Mouse (Mus musculus): ENCODE results near the gene Olfr382. TPM values are rescaled to one million over a fixed set of nuclear protein-coding genes. Genes with fewer than 3 reads are reported as not detected.
"Not testable (repeated sequence)": the region's sequence is repeated elsewhere in the genome, so short reads cannot be mapped to it uniquely, and the experiment has no call there.

Olfr382 gene
- total RNA-seq (2014; fragmentation: Nextera tagmentation) (not detected in 2 replicates), total RNA-seq (2017) (not detected in 2 replicates)

DNA sequence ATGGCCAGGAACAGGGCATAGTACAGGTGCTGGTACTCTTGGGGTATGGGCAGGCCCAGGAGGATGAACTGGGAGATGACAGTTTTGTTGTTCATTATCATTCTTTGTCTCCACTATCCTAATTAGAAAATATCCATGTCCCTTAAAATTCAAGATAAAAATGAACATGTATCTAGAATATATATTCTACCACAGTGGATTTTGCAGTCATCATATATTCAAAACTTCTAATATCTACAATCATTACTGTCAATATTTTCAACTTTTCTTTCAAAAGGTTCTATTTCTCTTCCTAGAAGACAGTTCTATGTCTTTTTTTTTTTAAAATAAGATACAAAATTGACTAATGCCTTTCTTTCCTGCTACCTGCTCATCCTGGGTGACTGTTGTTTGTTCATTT is at the start of gene Olfr382:
Gene Olfr382 (minus strand): TSS at position 101 of the 400 bp plus-strand sequence.
- ATAC-seq (replicated peaks; ENCODE audit: poor library complexity, severe bottlenecking) = no peak

DNA sequence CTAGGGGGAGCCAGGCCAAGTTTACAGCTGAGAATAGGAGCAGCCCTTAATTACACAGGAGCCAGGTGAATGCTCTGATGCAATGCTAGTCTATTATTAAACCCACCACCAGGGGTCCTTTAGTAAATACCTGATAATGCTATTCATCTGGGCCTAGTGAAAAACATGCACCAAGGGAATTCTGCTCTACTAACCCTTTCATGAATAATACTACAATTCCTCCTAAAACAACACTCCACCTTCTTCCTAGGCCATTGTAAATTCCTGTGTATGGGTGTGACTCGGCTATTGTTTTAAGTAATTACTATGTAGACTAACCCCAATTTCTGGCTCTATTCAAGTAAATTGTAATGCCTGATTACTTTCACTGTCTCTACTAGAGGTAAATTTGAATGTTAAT is 12.0 kb upstream of the Olfr382 start:
- ATAC-seq (replicated peaks; ENCODE audit: poor library complexity, severe bottlenecking) = not testable (repeated sequence)

DNA sequence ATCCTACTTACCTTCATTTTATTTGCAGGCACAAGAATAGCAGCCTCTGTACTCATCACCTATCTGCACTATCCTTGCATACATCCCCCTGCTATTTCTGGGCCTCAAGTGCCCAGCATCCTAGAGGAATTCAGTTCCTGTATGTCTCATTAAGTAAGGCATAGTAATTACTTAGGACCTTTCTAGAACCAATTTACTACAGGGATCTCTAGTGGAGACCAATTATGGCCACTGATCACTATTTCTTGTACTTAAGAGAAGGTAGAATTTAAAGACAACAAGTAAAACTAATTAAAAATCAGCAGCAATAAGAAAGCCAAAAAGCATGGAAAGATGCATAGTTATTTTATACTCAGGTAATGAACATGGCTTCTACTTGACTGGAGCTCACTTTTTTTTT is 25.5 kb downstream of the Olfr382 start, which contains the start of gene Olfr381:
Gene Olfr381 (minus strand): TSS at position 101 of the 400 bp plus-strand sequence.
- ATAC-seq (replicated peaks; ENCODE audit: poor library complexity, severe bottlenecking) = no peak

Other genes starting within 250 kb of the Olfr382 start
- not detected in 2 replicates for gene Trpv3, start 249.8 kb downstream of the Olfr382 start, total RNA-seq (2014; fragmentation: Nextera tagmentation)
- gene Trpv3, start 249.8 kb downstream of the Olfr382 start, total RNA-seq (2017) = not detected in 2 replicates
- not detected in 2 replicates for gene Aspa, start 187.6 kb downstream of the Olfr382 start, total RNA-seq (2014; fragmentation: Nextera tagmentation)
- 0.62 and 1.9 TPM in 2 replicates for gene Aspa, start 187.6 kb downstream of the Olfr382 start, total RNA-seq (2017)
- not detected in 2 replicates for gene Gm49340, start 187.5 kb downstream of the Olfr382 start, total RNA-seq (2014; fragmentation: Nextera tagmentation)
- gene Gm49340, start 187.5 kb downstream of the Olfr382 start, total RNA-seq (2017) = not detected in 2 replicates
- gene Spata22, start 187.5 kb downstream of the Olfr382 start, total RNA-seq (2014; fragmentation: Nextera tagmentation) = not detected in 2 replicates
- not detected in 2 replicates for gene Spata22, start 187.5 kb downstream of the Olfr382 start, total RNA-seq (2017)
- not detected in 2 replicates for gene Olfr20, start 166.4 kb downstream of the Olfr382 start, total RNA-seq (2014; fragmentation: Nextera tagmentation)
- gene Olfr20, start 166.4 kb downstream of the Olfr382 start, total RNA-seq (2017) = not detected in 2 replicates
- gene Olfr376, start 146.0 kb downstream of the Olfr382 start, total RNA-seq (2014; fragmentation: Nextera tagmentation) = not detected in 2 replicates
- gene Olfr376, start 146.0 kb downstream of the Olfr382 start, total RNA-seq (2017) = not detected in 2 replicates
- gene Olfr1, start 117.6 kb downstream of the Olfr382 start, total RNA-seq (2014; fragmentation: Nextera tagmentation) = not detected in 2 replicates
- gene Olfr1, start 117.6 kb downstream of the Olfr382 start, total RNA-seq (2017) = not detected in 2 replicates
- gene Olfr378, start 88.7 kb downstream of the Olfr382 start, total RNA-seq (2014; fragmentation: Nextera tagmentation) = not detected in 2 replicates
- not detected in 2 replicates for gene Olfr378, start 88.7 kb downstream of the Olfr382 start, total RNA-seq (2017)
- gene Olfr380, start 59.7 kb downstream of the Olfr382 start, total RNA-seq (2014; fragmentation: Nextera tagmentation) = not detected in 2 replicates
- not detected in 2 replicates for gene Olfr380, start 59.7 kb downstream of the Olfr382 start, total RNA-seq (2017)
- gene Olfr381, start 25.6 kb downstream of the Olfr382 start, total RNA-seq (2014; fragmentation: Nextera tagmentation) = not detected in 2 replicates
- not detected in 2 replicates for gene Olfr381, start 25.6 kb downstream of the Olfr382 start, total RNA-seq (2017)
- not detected in 2 replicates for gene Olfr385, start 75.8 kb upstream of the Olfr382 start, total RNA-seq (2014; fragmentation: Nextera tagmentation)
- gene Olfr385, start 75.8 kb upstream of the Olfr382 start, total RNA-seq (2017) = not detected in 2 replicates
- not detected in 2 replicates for gene Olfr384, start 81.4 kb upstream of the Olfr382 start, total RNA-seq (2014; fragmentation: Nextera tagmentation)
- not detected in 2 replicates for gene Olfr384, start 81.4 kb upstream of the Olfr382 start, total RNA-seq (2017)
- gene Zfp735, start 171.6 kb upstream of the Olfr382 start, total RNA-seq (2014; fragmentation: Nextera tagmentation) = not detected in 2 replicates
- gene Zfp735, start 171.6 kb upstream of the Olfr382 start, total RNA-seq (2017) = not detected in 2 replicates